Mouse (Mus musculus) right cerebral cortex, postnatal 25 days (tissue): ENCODE measurements around the gene Tmem169.
A peak's percentile ranks its signal among the peaks of the same experiment; 100 is the strongest.

Experiments used
- DNase-seq: peaks from one replicate; pipeline ENCODE4 v3.0.0; 2022

Gene Tmem169

DNA sequence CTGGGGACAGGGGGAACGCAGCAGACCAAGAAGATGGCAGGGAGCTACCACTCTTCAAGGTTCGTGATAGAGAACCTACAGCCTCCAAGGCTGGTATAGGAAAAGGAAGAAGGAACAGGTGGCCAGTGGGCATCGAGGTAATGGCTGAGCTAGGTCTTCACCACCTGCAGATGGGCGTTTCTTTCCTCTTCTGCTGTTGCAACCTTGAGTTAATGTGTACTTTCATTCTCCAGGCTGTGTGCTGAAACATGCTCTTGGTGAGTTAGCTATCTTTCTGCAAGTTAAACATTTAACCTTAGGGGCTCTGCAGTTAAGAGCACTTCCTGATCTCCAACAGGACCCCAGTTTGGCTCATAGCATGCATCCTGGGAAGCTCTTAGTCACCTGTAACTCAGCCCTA lies 3.7 kb downstream of the Tmem169 start:
- no peak for DNase-seq

DNA sequence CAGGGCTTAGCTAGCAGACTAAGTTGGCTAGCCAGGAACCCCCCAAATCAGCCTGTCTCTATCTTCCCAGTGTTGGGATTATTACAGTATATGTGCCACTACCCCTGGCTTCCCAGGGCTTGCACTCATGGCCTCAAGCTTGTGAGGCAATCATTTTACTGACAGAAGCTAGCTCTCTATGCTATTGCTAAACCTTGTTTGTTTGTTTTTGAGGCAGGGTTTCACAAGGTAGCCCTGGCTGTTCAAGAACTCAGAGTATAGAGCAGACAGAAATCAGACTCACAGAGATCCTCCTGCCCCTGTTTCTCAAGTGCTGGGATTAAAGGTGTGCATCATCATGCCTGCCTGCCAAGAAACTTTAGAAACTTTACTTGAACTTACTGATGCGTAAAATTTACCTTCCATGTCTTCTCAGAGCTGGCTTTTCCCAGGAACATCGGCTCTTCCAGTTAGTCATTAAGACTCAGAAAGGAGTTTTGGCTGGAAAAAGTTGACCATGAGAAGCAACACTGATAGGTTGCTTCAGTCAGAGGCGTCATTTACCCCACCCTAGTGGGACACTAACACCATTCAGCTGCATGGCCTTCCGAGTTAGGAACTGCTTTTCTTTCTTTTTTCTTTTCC lies 4.5 kb downstream of the Tmem169 start:
- DNase-seq = no peak

- no peak for DNase-seq
These were observed 6.7 kb downstream of the Tmem169 start for GRCm38 (mm10) chr1:72290896-72291295.

DNA sequence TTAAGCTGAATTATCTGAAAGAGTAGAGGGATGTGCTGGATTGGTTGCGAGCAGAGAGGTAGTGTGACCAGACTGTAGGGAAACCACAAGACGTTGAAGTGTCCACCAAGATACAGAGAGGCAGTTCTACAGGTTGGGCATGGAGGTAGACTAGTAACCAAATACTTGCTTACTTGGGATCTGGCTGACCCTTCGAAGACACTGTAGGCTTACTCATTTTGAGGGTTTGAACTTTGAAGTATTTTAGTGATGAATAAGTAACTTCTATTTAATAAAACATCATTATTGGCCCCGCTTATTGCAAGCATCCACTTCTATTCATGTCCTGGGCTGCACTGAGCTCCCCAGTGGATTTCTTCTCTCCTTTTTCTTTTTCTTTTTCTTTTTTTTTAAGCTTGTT lies 7.3 kb downstream of the Tmem169 start:
- no peak for DNase-seq

DNA sequence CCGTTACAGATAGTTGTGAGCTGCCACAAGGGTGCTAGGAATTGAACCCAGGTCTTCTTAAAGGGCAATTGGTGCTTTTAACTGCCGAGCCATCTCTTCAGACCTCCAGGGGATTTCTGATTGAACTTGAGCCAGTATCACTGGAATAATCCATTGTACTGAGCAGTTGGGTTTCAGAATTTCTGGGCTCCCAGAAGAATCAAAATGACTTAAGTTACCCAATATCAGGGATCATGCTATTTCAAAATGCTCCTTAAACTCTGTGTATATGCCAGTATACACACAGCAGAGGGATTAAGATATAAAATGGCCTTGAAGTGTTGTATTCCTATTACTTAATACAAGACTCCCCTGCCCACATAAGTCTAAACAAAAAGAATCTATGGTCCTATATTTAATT lies 7.8 kb downstream of the Tmem169 start:
- no peak for DNase-seq

- DNase-seq = no peak
These were observed 9.9 kb downstream of the Tmem169 start for GRCm38 (mm10) chr1:72293869-72294663.

DNA sequence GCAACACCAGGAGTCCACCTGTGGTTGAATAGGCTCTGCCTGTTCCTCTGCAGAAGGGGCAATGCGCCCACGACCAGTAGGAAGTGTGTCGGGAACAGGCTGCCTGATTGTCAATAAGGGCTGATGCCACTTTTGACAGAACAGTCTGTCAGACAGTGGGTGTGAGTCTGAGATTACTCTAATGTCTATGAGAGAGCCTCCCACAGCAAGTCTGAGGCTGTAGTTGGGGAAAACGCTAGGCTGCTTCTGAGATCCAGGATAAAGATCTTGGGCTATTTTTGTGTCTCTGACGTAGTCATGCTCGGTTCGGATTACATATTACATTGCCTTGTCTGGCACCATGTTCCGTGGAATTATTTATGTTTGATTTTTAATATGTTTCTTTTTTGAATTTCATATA lies 11.6 kb downstream of the Tmem169 start:
- no peak for DNase-seq

DNA sequence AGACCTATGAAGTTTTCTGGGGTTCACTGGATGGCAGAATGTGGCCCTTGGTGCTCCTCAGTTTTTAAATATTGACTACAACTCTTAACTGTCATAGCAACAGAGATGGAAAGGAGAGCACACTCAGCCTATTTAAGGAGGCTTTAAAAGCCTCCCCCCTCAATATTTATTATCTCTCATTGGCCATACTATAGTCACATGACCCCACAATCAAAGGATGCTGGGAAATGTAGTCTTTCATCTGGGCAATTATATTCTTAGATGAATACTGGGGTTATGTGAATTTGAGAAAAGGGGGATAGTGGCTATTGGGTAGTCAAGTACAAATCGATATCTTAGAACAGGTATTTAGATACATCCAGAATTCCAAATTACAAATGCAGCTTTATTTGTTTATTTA lies 17.7 kb downstream of the Tmem169 start:
- no peak for DNase-seq

DNA sequence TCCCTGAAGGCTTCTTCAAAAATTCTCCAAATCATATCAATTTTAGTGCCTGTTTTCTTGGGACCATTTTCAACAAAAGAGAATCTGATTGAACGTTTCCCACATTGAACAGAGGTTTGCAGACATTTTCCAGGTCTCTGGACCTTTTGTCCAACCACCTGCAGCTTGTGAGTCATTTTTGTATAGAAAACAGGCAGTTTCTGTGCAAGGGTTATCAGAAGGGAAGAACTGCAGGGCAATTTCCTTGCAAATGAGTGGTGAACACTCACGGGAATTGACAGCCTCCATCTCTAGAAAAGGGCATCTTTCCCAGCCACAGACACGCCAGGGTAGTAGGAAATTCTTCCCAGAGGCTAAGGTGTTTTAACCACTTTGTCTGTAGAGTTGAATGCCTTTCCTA lies 22.1 kb downstream of the Tmem169 start:
- no peak for DNase-seq

- no peak for DNase-seq
These were observed 22.6 kb downstream of the Tmem169 start for GRCm38 (mm10) chr1:72306679-72307181.

GRCm38 (mm10) chr1:72307317-72307798 lies 23.2 kb downstream of the Tmem169 start, which contains the start of gene Xrcc5:
Gene Xrcc5 (plus strand): TSS chr1:72307421.
- peak; percentile 87 for DNase-seq

DNA sequence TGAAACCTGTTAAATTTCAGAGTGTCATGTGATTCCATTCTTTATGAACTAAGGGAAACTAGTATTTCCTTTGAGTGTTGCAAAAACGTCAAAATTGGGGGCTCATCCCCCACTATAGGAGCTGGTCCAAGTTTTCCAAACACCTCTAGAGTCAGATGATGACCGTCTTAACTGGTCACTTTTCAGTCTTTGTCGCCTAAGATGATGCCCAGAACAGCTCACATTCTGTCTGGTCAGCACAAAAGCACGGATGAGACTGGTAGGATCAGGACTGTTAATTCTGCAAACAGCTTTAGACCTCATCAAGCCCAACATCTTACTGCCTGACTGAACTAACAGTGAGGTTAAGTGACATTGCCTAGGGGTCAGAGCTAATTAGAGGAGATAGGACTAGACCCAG lies 24.8 kb downstream of the Tmem169 start:
- DNase-seq = no peak

DNA sequence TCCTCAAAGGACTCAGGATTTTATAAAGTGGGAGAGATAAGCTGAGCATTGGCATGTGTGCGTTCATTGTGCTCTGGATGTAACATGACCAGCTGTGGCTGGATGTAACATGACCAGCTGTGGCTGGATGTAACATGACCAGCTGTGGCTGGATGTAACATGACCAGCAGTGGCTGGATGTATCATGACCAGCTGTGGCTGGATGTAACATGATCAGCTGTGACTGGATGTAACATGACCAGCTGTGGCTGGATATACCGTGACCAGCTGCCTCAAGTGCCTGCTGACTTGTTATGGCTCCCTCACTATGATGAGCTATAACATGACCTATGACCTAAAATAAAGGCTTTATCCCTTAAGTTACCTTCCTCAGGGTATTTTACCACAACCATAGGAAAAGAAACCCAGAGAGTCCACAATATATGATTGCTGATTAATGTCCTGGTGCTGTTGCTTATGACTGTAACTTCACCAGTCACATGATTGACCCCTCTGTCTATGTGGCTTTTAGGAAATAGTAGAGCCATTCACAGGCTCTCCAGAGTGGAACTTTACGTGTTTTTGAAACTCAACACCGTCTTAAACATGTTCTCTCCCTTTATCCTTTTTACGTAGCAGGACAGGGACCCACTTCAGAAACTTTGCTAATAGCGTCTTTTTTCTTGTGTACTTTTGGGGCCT lies 25.7 kb downstream of the Tmem169 start:
- DNase-seq = no peak

DNA sequence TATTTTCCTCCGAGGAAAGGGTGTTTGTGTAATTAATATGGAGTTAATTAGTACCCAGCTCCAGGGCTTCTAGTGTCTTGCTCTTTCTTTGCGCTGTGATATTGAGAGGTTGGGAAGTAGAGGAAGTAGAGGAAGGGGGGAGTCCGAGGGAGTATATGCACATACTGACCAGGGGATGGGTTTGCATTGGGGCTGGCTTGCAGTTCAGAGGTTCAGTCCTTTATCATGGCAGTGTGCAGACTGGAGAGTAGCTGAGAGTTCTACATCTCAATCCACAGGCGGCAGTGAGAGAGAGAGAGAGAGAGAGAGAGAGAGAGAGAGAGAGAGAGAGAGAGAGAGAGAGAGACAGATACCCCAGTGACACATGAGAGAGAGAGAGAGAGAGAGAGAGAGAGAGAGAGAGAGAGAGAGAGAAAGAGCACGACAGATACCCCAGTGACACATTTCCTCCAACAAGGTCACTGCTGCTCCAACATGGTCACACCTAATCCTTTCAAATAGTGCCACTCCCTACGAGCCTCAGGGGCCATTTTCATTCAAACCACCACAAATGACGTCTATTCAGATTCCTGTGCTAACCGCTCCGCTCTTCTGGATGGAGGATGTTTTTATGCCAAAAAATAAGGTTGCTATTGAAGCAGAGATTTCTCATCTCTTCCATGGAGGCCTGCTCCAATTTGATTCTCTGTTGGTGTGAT lies 28.7 kb downstream of the Tmem169 start:
- no peak for DNase-seq

DNA sequence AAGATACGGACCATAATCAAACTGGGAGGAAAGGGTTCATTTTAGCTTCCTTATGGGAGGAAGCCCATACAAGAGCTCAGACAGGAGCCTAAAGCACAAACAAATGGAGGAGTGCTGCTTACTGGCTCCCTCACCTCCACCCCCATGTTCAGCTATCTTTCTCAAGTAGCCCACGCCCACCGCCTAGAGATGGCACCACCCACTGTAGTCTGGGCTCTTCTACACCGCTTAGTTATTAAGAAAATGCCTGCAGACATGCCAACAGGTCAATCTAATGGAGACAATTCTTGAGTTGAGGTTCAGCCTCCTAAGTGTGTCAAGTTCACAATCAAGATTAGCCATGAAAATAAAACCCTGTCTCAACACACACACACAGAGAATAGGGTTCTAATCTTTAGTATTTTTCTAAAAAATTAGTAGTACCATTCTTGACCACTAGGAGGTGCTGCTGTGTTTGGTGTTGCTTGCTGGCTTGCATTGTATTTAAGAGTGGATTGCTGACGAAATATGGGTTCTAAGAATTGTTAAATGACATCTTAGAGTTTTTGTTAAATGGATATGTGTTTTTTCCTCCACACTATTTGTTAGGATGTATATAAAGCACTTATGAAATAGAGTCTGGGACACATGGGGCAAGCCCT lies 29.4 kb downstream of the Tmem169 start:
- DNase-seq = no peak

- no peak for DNase-seq
These were observed 31.3 kb downstream of the Tmem169 start for GRCm38 (mm10) chr1:72315447-72315846.

DNA sequence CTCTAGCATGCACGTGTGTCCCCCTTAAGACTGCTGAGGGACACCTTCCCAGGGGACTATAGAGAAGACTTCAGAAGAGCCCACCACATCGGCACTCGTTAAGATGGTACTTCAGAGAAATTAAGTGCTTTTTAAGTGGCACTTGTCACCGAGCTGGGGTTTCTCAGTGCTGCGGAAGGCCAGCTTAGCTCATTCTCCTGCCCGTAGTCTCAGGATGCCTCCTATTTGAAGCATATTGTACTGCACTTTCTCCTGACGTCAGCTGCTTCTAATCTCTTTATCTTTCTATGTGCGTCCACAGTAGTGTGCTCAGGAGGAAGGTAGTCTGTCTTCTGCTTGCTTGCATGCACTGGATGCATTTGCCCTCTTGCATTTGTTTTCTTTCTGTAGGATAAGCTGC lies 32.2 kb downstream of the Tmem169 start:
- no peak for DNase-seq

GRCm38 (mm10) chr1:72316901-72317300 lies 32.7 kb downstream of the Tmem169 start:
- no peak for DNase-seq

- no peak for DNase-seq
These were observed 36.6 kb downstream of the Tmem169 start for GRCm38 (mm10) chr1:72320759-72321158.

GRCm38 (mm10) chr1:72323248-72323647 lies 39.1 kb downstream of the Tmem169 start:
- no peak for DNase-seq

GRCm38 (mm10) chr1:72326162-72326821 lies 42.1 kb downstream of the Tmem169 start:
- DNase-seq = no peak

DNA sequence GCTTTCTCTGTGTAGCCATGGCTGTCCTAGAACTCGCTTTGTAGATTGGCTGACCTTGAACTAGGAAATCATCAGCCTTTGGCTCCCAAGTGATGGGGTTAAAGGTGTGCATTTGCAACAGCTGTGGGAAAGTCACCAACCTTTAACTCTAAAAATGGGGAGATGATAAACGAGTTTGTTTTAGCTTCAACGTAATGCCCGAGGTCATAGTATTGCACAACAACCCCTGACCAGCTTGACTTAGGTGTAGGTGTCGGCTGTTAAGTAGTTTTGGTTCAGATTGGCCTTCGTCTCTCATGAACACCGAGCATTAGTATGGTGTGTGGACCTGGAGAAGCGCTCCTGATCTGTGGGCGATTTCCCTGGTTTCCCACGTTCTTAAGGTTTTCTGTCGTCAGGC lies 50.6 kb downstream of the Tmem169 start:
- no peak for DNase-seq
